Mouse (Mus musculus) G1E (cell line): ENCODE measurements around the gene A930002H24Rik.

Source experiments
- CTCF ChIP-seq: IDR thresholded peaks from 2 replicates; pipeline ENCODE4 v1.5.1; 2012; ENCODE audit warnings: low read depth, low read length, inconsistent platforms, mixed read lengths
- GATA1 ChIP-seq: IDR thresholded peaks from 2 replicates; pipeline ENCODE4 v1.6.1; 2012; ENCODE audit warnings: borderline replicate concordance, low read length, inconsistent platforms, mixed read lengths
- POLR2AphosphoS5 ChIP-seq: IDR thresholded peaks from 2 replicates; pipeline ENCODE4 v1.6.1; 2012; ENCODE audit warnings: low read depth, low read length, inconsistent platforms; ENCODE audit not compliant: insufficient replicate concordance

- no peak for TF ChIP-seq CTCF
- TF ChIP-seq POLR2AphosphoS5, result no peak
- no peak for TF ChIP-seq GATA1
Observed at GRCm38 (mm10) chr17:63864171-63864571, 580 bp upstream of the A930002H24Rik start.
